Mouse (Mus musculus): ENCODE measurements at regions not wholly inside any gene's neighbourhood (a gene's known extent, or its start where the extent isn't known, plus 50 kb on each side); places are given as distances from the start of the nearest gene placed in this dataset.

GRCm38 (mm10) chr13:101439041-101439440 lies 329.0 kb downstream of the Pik3r1 start:
- no peak for DNase-seq (ENCODE audit: low spot score in 2 of 2)

GRCm38 (mm10) chr13:101433162-101433561 lies 334.9 kb downstream of the Pik3r1 start:
- no peak for DNase-seq (ENCODE audit: low spot score in 2 of 2)

- DNase-seq (ENCODE audit: low spot score in 2 of 2): no peak
Measured at GRCm38 (mm10) chr13:101427426-101428221, 340.4 kb downstream of the Pik3r1 start.

- DNase-seq (ENCODE audit: low spot score in 2 of 2): no peak
Measured at GRCm38 (mm10) chr13:101426461-101426860, 341.6 kb downstream of the Pik3r1 start.

- DNase-seq (ENCODE audit: low spot score in 2 of 2): no peak
Measured at GRCm38 (mm10) chr13:101422082-101422481, 345.9 kb downstream of the Pik3r1 start.

- no peak for DNase-seq (ENCODE audit: low spot score in 2 of 2)
Measured at GRCm38 (mm10) chr13:101419457-101420025, 348.5 kb downstream of the Pik3r1 start.

- DNase-seq (ENCODE audit: low spot score in 2 of 2): no peak
Measured at GRCm38 (mm10) chr13:101418272-101418671, 349.7 kb downstream of the Pik3r1 start.

GRCm38 (mm10) chr13:101408885-101409284 lies 359.1 kb downstream of the Pik3r1 start:
- DNase-seq (ENCODE audit: low spot score in 2 of 2): no peak

- no peak for DNase-seq (ENCODE audit: low spot score in 2 of 2)
Measured at GRCm38 (mm10) chr13:101407633-101408032, 360.4 kb downstream of the Pik3r1 start.

- DNase-seq (ENCODE audit: low spot score in 2 of 2): peak in 1 of 2 experiments; percentile 32
Measured at GRCm38 (mm10) chr13:101373581-101374189, 394.3 kb downstream of the Pik3r1 start.

- DNase-seq (ENCODE audit: low spot score in 2 of 2): no peak
Measured at GRCm38 (mm10) chr13:101371906-101372305, 396.1 kb downstream of the Pik3r1 start.

- DNase-seq (ENCODE audit: low spot score in 2 of 2): no peak
Measured at GRCm38 (mm10) chr13:101368170-101368569, 399.8 kb downstream of the Pik3r1 start.

- peak in 1 of 2 experiments; percentile 25 for DNase-seq (ENCODE audit: low spot score in 2 of 2)
Measured at GRCm38 (mm10) chr13:101355363-101355762, 412.7 kb downstream of the Pik3r1 start.

- DNase-seq (ENCODE audit: low spot score in 2 of 2): no peak
Measured at GRCm38 (mm10) chr13:101351123-101351522, 416.9 kb downstream of the Pik3r1 start.

- no peak for DNase-seq (ENCODE audit: low spot score in 2 of 2)
Measured at GRCm38 (mm10) chr13:101349354-101349753, 418.7 kb downstream of the Pik3r1 start.

GRCm38 (mm10) chr13:101338280-101338872 lies 429.6 kb downstream of the Pik3r1 start:
- DNase-seq (ENCODE audit: low spot score in 2 of 2): no peak

GRCm38 (mm10) chr13:101318621-101319020 lies 449.4 kb downstream of the Pik3r1 start:
- no peak for DNase-seq (ENCODE audit: low spot score in 2 of 2)

- no peak for DNase-seq (ENCODE audit: low spot score in 2 of 2)
Measured at GRCm38 (mm10) chr13:101316336-101316735, 451.7 kb downstream of the Pik3r1 start.

GRCm38 (mm10) chr13:101314040-101314439 lies 454.0 kb downstream of the Pik3r1 start:
- no peak for DNase-seq (ENCODE audit: low spot score in 2 of 2)

GRCm38 (mm10) chr13:101311634-101312314 lies 456.2 kb downstream of the Pik3r1 start:
- DNase-seq (ENCODE audit: low spot score in 2 of 2): no peak

GRCm38 (mm10) chr13:101308724-101309123 lies 459.3 kb downstream of the Pik3r1 start:
- DNase-seq (ENCODE audit: low spot score in 2 of 2): no peak

All from left cerebral cortex, adult 8-10 months (tissue).